ENCODE assay signal across 12 mouse cellular contexts in genomic region chr1:90272411-90272810, GRCm38 (mm10).
DNase-seq lines count a peak whose midpoint lies in the region; ATAC-seq and TF ChIP-seq lines count a peak whose summit lies in the region.
"Had no signal": no experiment of that assay in that cellular context is flagged by ENCODE, and none has a peak within 500 bp of the region (broad histone marks: within the 10 kb centered on the region; RNA-seq: fewer than 3 reads in every experiment).

No protein-coding gene starts in this region.

- no peak overlapping the region for H3K4me3 ChIP-seq in kidney, postnatal 0 days (replicated peaks; ENCODE audit: low read depth, low read length)
- no peak overlapping the region for H3K4me3 ChIP-seq in lung, postnatal 0 days (ENCODE audit: low read depth, low read length)
- H3K4me3 ChIP-seq in myocyte: no peak overlapping the region
- H3K4me3 ChIP-seq: forebrain, embryonic 10.5 days had no signal

- no peaks in the 10 kb centered on the region for H3K36me3 ChIP-seq in kidney, postnatal 0 days (ENCODE audit: insufficient read depth, low read length)
- H3K36me3 ChIP-seq in lung, postnatal 0 days (ENCODE audit: insufficient read depth, low read length): no peaks in the 10 kb centered on the region
- no peaks in the 10 kb centered on the region for H3K36me3 ChIP-seq in myocyte (ENCODE audit: control insufficient read depth, insufficient read depth)
- H3K36me3 ChIP-seq: forebrain, embryonic 10.5 days had no signal

- no peak for ATAC-seq in kidney, postnatal 0 days (replicated peaks; ENCODE audit: low FRiP score, low read depth)
- no peak for ATAC-seq in lung, postnatal 0 days
- ATAC-seq: activated CD4-positive, CD25-positive, alpha-beta regulatory T cell, adult 4 months; inflammation-experienced regulatory T-cells, adult 6 months had no signal

- no peaks in the 10 kb centered on the region for H3K9me3 ChIP-seq in kidney, postnatal 0 days (replicated peaks; ENCODE audit: low read length)
- H3K9me3 ChIP-seq in lung, postnatal 0 days (ENCODE audit: low read length): no peaks in the 10 kb centered on the region
- H3K9me3 ChIP-seq: forebrain, embryonic 10.5 days had no signal

- no peak overlapping the region for H3K9ac ChIP-seq in kidney, postnatal 0 days (ENCODE audit: low read depth, low read length)
- H3K9ac ChIP-seq in lung, postnatal 0 days (replicated peaks; ENCODE audit: low read depth): no peak overlapping the region

- 97% methylated on average over 5 of the region's 5 CpGs for WGBS in kidney, postnatal 0 days
- WGBS in lung, postnatal 0 days: 90% methylated on average over 5 of the region's 5 CpGs

- no peak overlapping the region for H3ac ChIP-seq in myocyte (ENCODE audit: control insufficient read depth, insufficient read length)

- no peak overlapping the region for H3K4me2 ChIP-seq in kidney, postnatal 0 days (ENCODE audit: low read length)
- no peak overlapping the region for H3K4me2 ChIP-seq in lung, postnatal 0 days (replicated peaks; ENCODE audit: low read depth, low read length)
- peak overlapping the region; percentile 50 for H3K4me2 ChIP-seq in myocyte (ENCODE audit: low read depth)

- no peak for TF ChIP-seq POLR2A in myocyte (IDR thresholded peaks at IDR 0.05; ENCODE audit: insufficient read length, low read depth)

- H3K27ac ChIP-seq in kidney, postnatal 0 days: no peak overlapping the region
- no peak overlapping the region for H3K27ac ChIP-seq in lung, postnatal 0 days (ENCODE audit: low read length)

- H3K4me1 ChIP-seq in kidney, postnatal 0 days (replicated peaks; ENCODE audit: insufficient read depth, low read length): peaks cover 14% of the 10 kb centered on the region
- no peaks in the 10 kb centered on the region; the same call in 1 of the 2 replicates for H3K4me1 ChIP-seq in lung, postnatal 0 days (ENCODE audit: insufficient read depth, low read depth, low read length)

- H3K79me2 ChIP-seq in myocyte (ENCODE audit: control insufficient read depth, insufficient read depth): no peaks in the 10 kb centered on the region

- no peaks in the 10 kb centered on the region for H3K27me3 ChIP-seq in kidney, postnatal 0 days (ENCODE audit: insufficient read depth, low read length)
- no peaks in the 10 kb centered on the region for H3K27me3 ChIP-seq in lung, postnatal 0 days (replicated peaks; ENCODE audit: insufficient read depth, low read length)
- no peaks in the 10 kb centered on the region for H3K27me3 ChIP-seq in myocyte (ENCODE audit: control insufficient read depth, insufficient read depth, insufficient read length)

- TF ChIP-seq CTCF in kidney, postnatal 0 days (IDR thresholded peaks at IDR 0.05; ENCODE audit: low read depth): peak; percentile 29; the same call in 1 of the 2 replicates
- peak; percentile 26 for TF ChIP-seq CTCF in lung, postnatal 0 days (IDR thresholded peaks at IDR 0.05)

- DNase-seq in kidney, postnatal 0 days (ENCODE audit: low spot score): no peak
- no peak for DNase-seq in kidney, postnatal 10 days
- DNase-seq in lung, postnatal 0 days (ENCODE audit: low spot score): no peak
- DNase-seq in lung, adult 18-20 months: no peak
- peak; percentile 59 for DNase-seq in ZHBTc4 (ENCODE audit: low read depth, low spot score)
- DNase-seq in MN1 (ENCODE audit: low spot score): no peak
- DNase-seq: adrenal gland, postnatal 25 days; cerebellum, adult 9-11 months had no signal

- TF ChIP-seq EP300 in lung, postnatal 0 days (IDR thresholded peaks at IDR 0.05): no peak

TF ChIP-seq in myocyte, 11 proteins besides CTCF, POLR2A, EP300 and RAD21:
- TF ChIP-seq TCF3 (IDR thresholded peaks at IDR 0.05; ENCODE audit: insufficient read length, low read depth) (no peak), USF1 (IDR thresholded peaks at IDR 0.05; ENCODE audit: low read depth) (no peak), CEBPB (IDR thresholded peaks at IDR 0.05; ENCODE audit: insufficient read depth, poor library complexity, severe bottlenecking) (no peak)
